Mouse (Mus musculus) heart, postnatal 0 days (tissue): ENCODE results near the gene Sos1. TPM values are rescaled to one million over a fixed set of nuclear protein-coding genes. Genes with fewer than 3 reads are reported as not detected.

Source experiments
- ATAC-seq: fragments of 200-750 bp; cut with Nextera tagmentation; 2 replicates; pipeline ENCODE4 v1.8.0; 2017; ENCODE audit warnings: low read depth, moderate number of reproducible peaks, moderate library complexity; ENCODE audit not compliant: insufficient read depth
- DNase-seq: peaks from one replicate; pipeline ENCODE4 v3.0.0-alpha.2; 2016; ENCODE audit warnings: low spot score
- H3K27ac ChIP-seq: fragments of 300-500 bp; sonication (generic); 2 replicates; pipeline ENCODE4 v1.5.1; 2014; ENCODE audit warnings: low read depth, mild to moderate bottlenecking
- H3K27me3 ChIP-seq: fragments of 300-500 bp; sonication (generic); 2 replicates; pipeline ENCODE4 v1.6.1; 2014; ENCODE audit warnings: low read length, mixed read lengths; ENCODE audit not compliant: control insufficient read depth, insufficient read depth
- H3K36me3 ChIP-seq: fragments of 300-500 bp; sonication (generic); replicated peaks from 2 replicates; pipeline ENCODE4 v1.6.1; 2014; ENCODE audit warnings: low read length, mixed read lengths; ENCODE audit not compliant: control insufficient read depth, insufficient read depth
- H3K4me1 ChIP-seq: fragments of 300-500 bp; sonication (generic); 2 replicates; pipeline ENCODE4 v1.6.1; 2014; ENCODE audit warnings: antibody characterized with exemption; ENCODE audit not compliant: control insufficient read depth, insufficient read depth
- H3K4me2 ChIP-seq: fragments of 300-500 bp; sonication (generic); 2 replicates; pipeline ENCODE4 v1.6.1; 2014; ENCODE audit warnings: low read depth, mild to moderate bottlenecking, low read length, moderate library complexity
- H3K4me3 ChIP-seq: fragments of 300-500 bp; sonication (generic); 2 replicates; pipeline ENCODE4 v1.5.1; 2014; ENCODE audit warnings: low read depth, low read length
- H3K9ac ChIP-seq: fragments of 300-500 bp; sonication (generic); replicated peaks from 2 replicates; pipeline ENCODE4 v1.6.1; 2014; ENCODE audit warnings: low read depth, low read length, mixed read lengths
- H3K9me3 ChIP-seq: fragments of 300-500 bp; sonication (generic); replicated peaks from 2 replicates; pipeline ENCODE4 v1.6.1; 2016; ENCODE audit warnings: low read length; ENCODE audit not compliant: control insufficient read depth
- CTCF ChIP-seq: IDR thresholded peaks from 2 replicates; pipeline ENCODE4 v1.5.1; 2016; ENCODE audit warnings: antibody characterized with exemption, control low read depth, low read depth
- EP300 ChIP-seq: IDR thresholded peaks from 2 replicates; pipeline ENCODE4 v1.6.1; 2016; ENCODE audit warnings: antibody characterized with exemption, low read depth
- WGBS: fragments of 180-500 bp; shearing (Covaris S2); extraction: QIAGEN DNeasy Blood & Tissue Kit; methylation state at CpG from one replicate; pipeline ENCODE4 v1.1.7; 2014; 5-methylcytosine and 5-hydroxymethylcytosine counted together
- polyA plus RNA-seq: library from polyadenylated mRNA; unstranded; fragments of >200 nt; fragmentation: Nextera tagmentation; extraction: Ambion mirVana; gene quantifications from 2 replicates; pipeline ENCODE4 v1.2.1, GENCODE M21; 2015
- total RNA-seq: library from RNA; depleted of rRNA; stranded (reverse); fragments of >200 nt; gene quantifications from 2 replicates; pipeline ENCODE4 v1.2.3, GENCODE M21; 2014; ENCODE audit warnings: low replicate concordance

Sos1 gene
- total and polyA plus RNA-seq, 2 experiments from 2014 or later = 1.8 to 6.6 TPM

GRCm38 (mm10) chr17:80509494-80510458 lies 29.5 kb upstream of the Sos1 start:
- Histone ChIP-seq H3K36me3 (no peaks in the 10 kb centered on the region), H3K4me3 (no peak overlapping the region), H3K27me3 (no peaks in the 10 kb centered on the region), H3K9ac (no peak overlapping the region), H3K27ac (no peak overlapping the region), H3K4me2 (no peak overlapping the region), H3K9me3 (no peaks in the 10 kb centered on the region; the same call in 1 of the 2 replicates), H3K4me1 (no peaks in the 10 kb centered on the region)
- DNase-seq (no peak), ATAC-seq (no peak)
- 33% methylated on average over 4 of the region's 4 CpGs for WGBS
- TF ChIP-seq EP300 (no peak), CTCF (no peak)

DNA sequence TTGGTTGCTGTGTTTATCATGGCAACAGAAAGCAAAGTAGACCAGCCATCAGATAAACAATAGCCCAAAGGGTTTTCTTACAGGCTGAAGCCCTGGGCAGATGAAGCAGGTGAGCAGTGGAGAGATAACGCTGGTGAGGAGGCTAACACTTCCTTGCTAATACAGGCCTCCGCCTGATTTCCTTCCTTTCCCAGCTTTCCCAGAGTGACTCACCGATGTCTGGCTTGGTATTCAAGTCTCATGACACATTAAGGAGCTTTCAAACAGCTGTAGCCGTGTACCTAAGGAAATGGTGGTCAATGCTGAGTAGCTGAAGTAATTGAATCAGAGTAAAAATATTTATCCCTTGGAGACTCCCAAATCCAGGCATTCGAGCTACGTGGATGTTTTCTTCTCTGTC lies 25.5 kb upstream of the Sos1 start:
- H3K4me2 ChIP-seq = no peak overlapping the region
- no peaks in the 10 kb centered on the region for H3K27me3 ChIP-seq
- H3K4me3 ChIP-seq = no peak overlapping the region
- H3K4me1 ChIP-seq = no peaks in the 10 kb centered on the region; the same call in 1 of the 2 replicates
- no peaks in the 10 kb centered on the region for H3K9me3 ChIP-seq
- H3K9ac ChIP-seq = no peak overlapping the region
- DNase-seq (no peak), ATAC-seq (no peak)
- H3K36me3 ChIP-seq = no peaks in the 10 kb centered on the region
- H3K27ac ChIP-seq = no peak overlapping the region
- WGBS = 64% methylated on average over 6 of the region's 6 CpGs
- no peak for TF ChIP-seq EP300

GRCm38 (mm10) chr17:80505342-80505741 lies 25.1 kb upstream of the Sos1 start:
- no peak for TF ChIP-seq CTCF
- TF ChIP-seq EP300 = no peak
- Histone ChIP-seq H3K4me1 (no peaks in the 10 kb centered on the region; the same call in 1 of the 2 replicates), H3K9ac (no peak overlapping the region), H3K4me3 (no peak overlapping the region), H3K27me3 (no peaks in the 10 kb centered on the region), H3K36me3 (no peaks in the 10 kb centered on the region), H3K9me3 (no peaks in the 10 kb centered on the region), H3K4me2 (no peak overlapping the region), H3K27ac (no peak overlapping the region)
- ATAC-seq (no peak), DNase-seq (no peak)
- WGBS = 57% methylated on average over 4 of the region's 4 CpGs

- H3K36me3 ChIP-seq = no peaks in the 10 kb centered on the region
- H3K4me2 ChIP-seq = no peak overlapping the region
- DNase-seq = no peak
- WGBS = 69% methylated on average over 2 of the region's 2 CpGs
- no peak overlapping the region for H3K9ac ChIP-seq
- H3K27me3 ChIP-seq = no peaks in the 10 kb centered on the region
- H3K4me3 ChIP-seq = no peak overlapping the region
- TF ChIP-seq EP300 (no peak), CTCF (no peak)
- H3K9me3 ChIP-seq = no peaks in the 10 kb centered on the region
- no peak for ATAC-seq
- H3K4me1 ChIP-seq = no peaks in the 10 kb centered on the region; the same call in 1 of the 2 replicates
- H3K27ac ChIP-seq = no peak overlapping the region
Observed at GRCm38 (mm10) chr17:80501805-80502172, 21.5 kb upstream of the Sos1 start.

DNA sequence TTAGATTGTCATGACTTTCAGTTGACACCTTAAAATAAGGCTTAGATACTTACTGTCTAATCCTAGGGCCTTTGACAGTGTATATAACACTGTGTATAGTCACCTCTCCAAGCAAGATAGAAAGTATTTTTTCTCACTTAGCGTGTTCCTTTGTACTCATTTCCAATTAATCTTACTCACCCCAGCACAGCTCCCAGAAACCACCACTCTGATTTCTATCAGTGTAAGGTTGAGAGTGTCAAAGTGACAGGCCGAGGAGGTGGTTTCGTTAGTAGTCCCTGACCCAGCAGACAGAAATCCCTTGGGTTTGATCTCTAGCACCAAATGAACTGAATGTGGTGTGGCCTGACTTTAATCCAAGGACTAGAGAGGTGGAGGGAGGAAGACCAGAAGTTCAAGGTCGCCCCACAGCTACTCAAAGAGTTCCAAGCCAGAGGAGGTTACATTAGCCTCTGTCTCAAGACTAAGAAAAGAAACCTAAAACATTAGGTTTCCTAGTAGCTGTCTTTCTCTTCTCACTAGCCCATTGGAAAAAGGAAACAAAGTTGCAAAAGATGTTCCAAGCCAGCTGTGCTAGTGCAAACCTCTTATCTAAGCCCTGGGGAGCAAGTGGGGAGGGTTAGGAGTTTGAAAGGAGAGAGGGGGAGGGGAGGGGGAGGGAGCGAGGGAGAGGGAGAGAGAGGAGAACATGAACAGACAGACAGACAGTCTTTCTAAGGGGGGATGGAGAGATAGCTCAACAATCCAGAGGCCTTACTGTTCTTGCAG lies 21.0 kb upstream of the Sos1 start:
- ATAC-seq = no peak
- no peak for DNase-seq
- Histone ChIP-seq H3K4me2 (no peak overlapping the region), H3K4me3 (no peak overlapping the region), H3K9me3 (no peaks in the 10 kb centered on the region), H3K4me1 (no peaks in the 10 kb centered on the region; the same call in 1 of the 2 replicates), H3K9ac (no peak overlapping the region), H3K27ac (no peak overlapping the region), H3K36me3 (no peaks in the 10 kb centered on the region), H3K27me3 (no peaks in the 10 kb centered on the region)
- 63% methylated on average over 5 of the region's 5 CpGs for WGBS
- no peak for TF ChIP-seq CTCF
- TF ChIP-seq EP300 = no peak
